Mouse (Mus musculus) layer of hippocampus, postnatal 14 days (tissue): ENCODE measurements around the gene Avp. TPM values are rescaled to one million over a fixed set of nuclear protein-coding genes. Genes with fewer than 3 reads are reported as not detected.

Experiments
- DNase-seq, 2 experiments: peaks; one replicate each; pipeline ENCODE4 v3.0.0; 2021 to 2022; ENCODE audit warnings: low spot score in 2 of 2, mixed read lengths in 1 of 2
- microRNA-seq, 2 experiments: library from miRNA; unstranded; fragments of <30 nt; microRNA quantifications; one replicate each; pipeline ENCODE4 v1.2.0; 2021
- total RNA-seq, 2 experiments: library from RNA; stranded (reverse); gene quantifications; 2 replicates each; pipeline ENCODE4 v1.2.3; 2021

Gene Avp
- total RNA-seq, 2 experiments from 2014 or later = 2.1 TPM; not detected in 1

DNA sequence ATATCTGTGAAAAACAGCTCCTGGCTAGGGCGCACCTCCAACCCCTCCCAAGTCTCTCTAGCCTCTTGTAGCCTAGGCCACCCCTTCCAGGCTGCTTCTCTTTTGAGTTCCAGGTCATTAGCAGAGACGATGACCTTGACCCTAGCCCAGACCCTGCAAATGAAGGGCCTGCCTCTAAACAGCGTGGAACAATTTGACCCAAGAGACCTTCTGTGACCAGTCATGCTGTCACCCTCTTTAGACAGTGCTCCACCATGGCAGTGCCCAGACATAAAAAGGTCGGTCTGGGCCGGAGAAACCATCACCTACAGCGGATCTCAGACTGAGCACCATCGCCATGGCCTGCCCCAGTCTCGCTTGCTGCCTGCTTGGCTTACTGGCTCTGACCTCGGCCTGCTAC lies 6.5 kb downstream of the Avp start, which contains the start of gene Oxt:
Gene Oxt, plus strand, starts transcription at position 301 of the 400 bp plus-strand sequence.
- DNase-seq = no peak

DNA sequence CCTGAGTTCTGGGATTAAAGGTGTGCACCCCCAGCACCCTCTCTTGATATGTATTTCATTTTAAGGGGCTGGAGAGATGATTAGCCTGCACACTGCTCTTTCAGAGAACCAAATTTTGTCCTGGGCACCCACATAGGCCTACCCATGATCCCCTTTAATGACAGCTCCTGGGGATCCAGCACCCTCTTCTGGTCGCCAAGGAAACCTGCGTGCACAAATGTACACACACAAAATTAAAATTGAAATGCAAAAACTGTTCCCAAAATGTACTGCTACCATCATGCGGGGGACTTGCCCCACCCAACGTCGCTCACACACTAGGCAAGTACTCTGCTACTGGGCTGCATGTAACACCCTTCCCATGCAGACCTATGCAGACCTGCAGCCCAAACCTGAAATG lies 7.4 kb downstream of the Avp start:
- DNase-seq = no peak

- DNase-seq = no peak
These were observed 12.4 kb downstream of the Avp start for GRCm38 (mm10) chr2:130569926-130570325.

GRCm38 (mm10) chr2:130568921-130569320 lies 13.4 kb downstream of the Avp start:
- no peak for DNase-seq

GRCm38 (mm10) chr2:130564983-130565382 lies 17.4 kb downstream of the Avp start:
- DNase-seq = no peak

DNA sequence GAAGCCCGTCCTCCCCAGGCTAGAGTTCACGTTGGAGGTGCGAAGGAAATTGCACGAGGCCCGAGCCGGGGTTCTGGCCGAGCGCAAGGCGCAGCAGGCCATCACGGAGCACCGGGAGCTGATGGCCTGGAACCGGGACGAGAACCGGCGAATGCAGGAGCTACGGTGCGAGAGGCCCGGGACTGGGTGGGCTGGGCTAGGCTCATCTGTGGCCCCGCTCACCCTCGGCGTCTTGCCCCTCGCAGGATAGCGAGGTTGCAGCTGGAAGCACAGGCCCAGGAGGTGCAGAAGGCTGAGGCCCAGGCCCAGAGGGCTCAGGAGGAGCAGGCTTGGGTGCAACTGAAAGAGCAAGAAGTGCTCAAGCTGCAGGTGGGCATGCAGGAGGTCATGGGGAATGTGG lies 18.3 kb downstream of the Avp start:
- DNase-seq = peak in 1 of 2 experiments; percentile 34

DNA sequence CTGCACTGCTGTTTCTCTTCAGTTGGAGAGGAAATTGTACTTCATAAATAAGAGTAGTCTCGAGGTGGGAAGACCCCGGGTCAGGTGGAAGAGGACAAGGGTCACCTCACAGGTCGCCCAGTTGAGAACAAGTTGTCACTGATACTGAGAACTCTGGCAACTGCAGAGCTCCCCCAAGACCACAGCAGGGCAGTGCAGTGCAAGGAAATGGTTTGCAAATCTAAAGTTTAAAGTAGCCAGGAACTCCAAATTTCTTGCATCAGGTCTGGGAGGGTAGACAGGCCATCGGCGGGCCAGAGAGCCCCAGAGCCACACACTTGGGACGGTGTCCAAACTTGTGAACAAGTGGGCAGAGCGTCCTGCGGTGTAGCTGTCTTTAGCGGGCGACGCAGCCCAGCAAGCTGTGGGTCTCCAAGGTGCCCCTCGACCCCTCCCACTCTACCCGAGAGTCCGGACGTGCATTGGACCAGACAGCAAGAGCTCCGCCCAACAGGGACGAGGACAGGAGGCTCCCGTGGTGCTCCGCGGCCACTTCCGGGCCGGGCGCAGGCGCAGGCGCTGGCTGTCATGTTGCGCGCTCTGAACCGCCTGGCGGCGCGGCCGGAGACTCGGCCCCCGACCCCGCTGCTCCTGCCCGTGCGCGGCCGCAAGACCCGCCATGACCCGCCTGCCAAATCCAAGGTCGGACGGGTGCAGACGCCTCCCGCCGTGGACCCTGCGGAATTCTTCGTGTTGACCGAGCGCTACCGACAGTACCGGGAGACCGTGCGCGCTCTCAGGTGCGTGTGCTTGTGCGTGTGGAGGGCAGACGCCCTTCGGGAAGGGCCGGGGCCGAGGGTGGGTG lies 18.9 kb downstream of the Avp start, which contains the start of gene Mrps26:
Gene Mrps26, plus strand, starts transcription at position 531 of the 844 bp plus-strand sequence.
- DNase-seq = peak; percentile 87 to 94

GRCm38 (mm10) chr2:130558015-130558414 lies 24.3 kb downstream of the Avp start:
- DNase-seq = no peak

- no peak for DNase-seq
These were observed 24.9 kb downstream of the Avp start for GRCm38 (mm10) chr2:130557462-130557861.

DNA sequence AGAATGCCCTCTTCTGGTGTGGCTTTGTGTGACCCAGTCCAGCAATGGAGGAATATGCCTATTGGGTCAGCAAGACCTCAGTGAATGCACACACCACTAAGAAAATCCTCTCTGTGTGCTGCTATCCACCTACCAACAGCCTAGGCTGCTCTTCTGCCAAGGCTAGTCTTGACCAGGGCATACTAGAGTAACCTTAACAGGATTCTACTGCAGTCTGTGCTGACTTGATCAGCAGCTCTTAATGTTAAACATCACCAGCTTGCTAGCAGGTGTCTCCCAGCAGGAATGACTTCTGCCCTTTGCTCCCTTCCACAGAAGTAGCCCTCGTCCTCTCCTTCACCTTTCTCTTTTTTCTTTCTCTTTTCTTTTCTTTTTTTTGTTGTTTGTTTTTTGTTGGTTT lies 26.1 kb downstream of the Avp start:
- no peak for DNase-seq

- DNase-seq = no peak
These were observed 27.5 kb downstream of the Avp start for GRCm38 (mm10) chr2:130554841-130555240.

- no peak for DNase-seq
These were observed 35.4 kb downstream of the Avp start for GRCm38 (mm10) chr2:130546957-130547356.

DNA sequence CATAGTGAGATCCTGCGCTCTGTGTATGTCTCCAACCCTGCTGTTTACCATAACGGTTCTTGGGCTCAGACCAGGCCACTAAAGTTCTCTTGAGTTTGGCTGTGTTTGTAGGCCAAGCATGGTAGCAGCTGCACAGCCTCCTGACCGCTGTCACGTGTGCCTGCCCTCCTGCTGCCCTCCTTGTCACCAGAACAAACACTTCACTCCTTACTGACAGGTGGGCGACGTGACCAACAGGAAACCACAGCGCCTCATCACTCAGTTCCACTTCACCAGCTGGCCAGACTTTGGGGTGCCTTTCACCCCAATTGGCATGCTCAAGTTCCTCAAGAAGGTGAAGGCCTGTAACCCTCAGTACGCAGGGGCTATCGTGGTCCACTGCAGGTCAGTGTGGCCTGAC lies 42.1 kb downstream of the Avp start:
- DNase-seq = no peak

GRCm38 (mm10) chr2:130538876-130539546 lies 43.3 kb downstream of the Avp start:
- DNase-seq = no peak

- DNase-seq = no peak
These were observed 45.5 kb downstream of the Avp start for GRCm38 (mm10) chr2:130536890-130537289.

- DNase-seq = no peak
These were observed 47.3 kb downstream of the Avp start for GRCm38 (mm10) chr2:130535017-130535416.

DNA sequence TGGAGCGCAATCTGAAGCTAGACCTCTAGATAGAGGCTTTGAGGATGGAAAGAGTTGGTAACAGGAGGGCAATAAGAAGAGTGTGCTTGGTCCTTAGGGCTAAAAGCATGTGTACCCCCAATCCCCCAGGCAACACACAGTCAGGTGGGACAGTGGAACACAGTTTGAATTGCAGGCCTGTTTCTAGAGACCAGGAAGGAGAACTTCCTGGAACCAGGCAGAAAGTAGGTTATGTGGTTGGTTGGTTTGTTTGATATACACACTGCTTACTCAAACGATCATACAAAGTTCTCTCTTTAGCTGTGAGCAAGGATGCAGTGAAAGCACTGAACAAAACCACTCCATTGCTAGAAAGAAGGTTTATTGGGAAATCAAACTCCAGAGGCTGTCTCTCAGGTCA lies 50.2 kb downstream of the Avp start:
- no peak for DNase-seq

Small RNAs within 50 kb of the gene (microRNA-seq; reads per million reads assigned to microRNA genes)
- gene Gm23876 = 0 reads per million in 2 experiments

Other genes with a start within 250 kb of the Avp start
- gene Cpxm1, start 185.0 kb downstream of the Avp start, total RNA-seq = 10 to 100 TPM; 11.8 to 14.1 TPM
- not detected for gene Gm28372, start 177.3 kb downstream of the Avp start, total RNA-seq
- gene 1700020A23Rik, start 177.3 kb downstream of the Avp start, total RNA-seq = not detected
- not detected for gene Tmem239, start 176.1 kb downstream of the Avp start, total RNA-seq
- gene Vps16, start 158.2 kb downstream of the Avp start, total RNA-seq = 10 to 100 TPM; 85.3 to 87.5 TPM
- 10 to 100 TPM; 21.8 to 22.0 TPM for gene Pced1a, start 157.9 kb downstream of the Avp start, total RNA-seq
- 100 to 1,000 TPM; 307 to 312 TPM for gene Ptpra, start 132.3 kb downstream of the Avp start, total RNA-seq
- gene Mrps26, start 18.8 kb downstream of the Avp start, total RNA-seq = 10 to 100 TPM; 80.2 to 82.6 TPM
- gene Oxt, start 6.4 kb downstream of the Avp start, total RNA-seq = not detected
- gene Fastkd5, start 47.5 kb upstream of the Avp start, total RNA-seq = 1 to 10 TPM; 8.1 to 8.2 TPM
- gene Ubox5, start 47.5 kb upstream of the Avp start, total RNA-seq = 1 to 10 TPM; 7.3 to 8.5 TPM
- 10 to 100 TPM; 73.7 to 79.3 TPM for gene Lzts3, start 60.2 kb upstream of the Avp start, total RNA-seq
- gene Ddrgk1, start 82.1 kb upstream of the Avp start, total RNA-seq = 10 to 100 TPM; 80.9 to 81.2 TPM
- gene Itpa, start 85.1 kb upstream of the Avp start, total RNA-seq = 10 to 100 TPM; 37.4 to 39.9 TPM
- gene Slc4a11, start 115.0 kb upstream of the Avp start, total RNA-seq = under 1 TPM; 0.12 to 0.48 TPM